Mouse (Mus musculus) activated CD4-positive, CD25-positive, alpha-beta regulatory T cell, adult 4 months (primary cell): ENCODE measurements at regions not wholly inside any gene's neighbourhood (a gene's known extent, or its start where the extent isn't known, plus 50 kb on each side); places are given as distances from the start of the nearest gene placed in this dataset.

Experiments used
- ATAC-seq: one replicate; pipeline ENCODE4 v1.8.0; 2017

- ATAC-seq = no peak
Measured at GRCm38 (mm10) chr11:19355179-19355578, 336.4 kb upstream of the Meis1 start.

GRCm38 (mm10) chr11:19356151-19356550 is 337.4 kb upstream of the Meis1 start:
- no peak for ATAC-seq

GRCm38 (mm10) chr11:19369152-19369551 is 350.4 kb upstream of the Meis1 start:
- no peak for ATAC-seq

- ATAC-seq = no peak
Measured at GRCm38 (mm10) chr11:19373476-19373875, 354.7 kb upstream of the Meis1 start.

- no peak for ATAC-seq
Measured at GRCm38 (mm10) chr11:19380935-19381334, 362.1 kb upstream of the Meis1 start.

GRCm38 (mm10) chr11:19389136-19389535 is 370.4 kb upstream of the Meis1 start:
- no peak for ATAC-seq

GRCm38 (mm10) chr11:19392190-19392589 is 373.4 kb upstream of the Meis1 start:
- ATAC-seq = no peak

GRCm38 (mm10) chr11:19394372-19394771 is 375.6 kb upstream of the Meis1 start:
- no peak for ATAC-seq

- no peak for ATAC-seq
Measured at GRCm38 (mm10) chr11:19400396-19400795, 381.6 kb upstream of the Meis1 start.

GRCm38 (mm10) chr11:19420143-19420542 is 401.4 kb upstream of the Meis1 start:
- no peak for ATAC-seq

- ATAC-seq = no peak
Measured at GRCm38 (mm10) chr11:19423268-19423667, 404.5 kb upstream of the Meis1 start.

- no peak for ATAC-seq
Measured at GRCm38 (mm10) chr11:19423841-19424815, 405.3 kb upstream of the Meis1 start.

- ATAC-seq = no peak
Measured at GRCm38 (mm10) chr11:19427559-19427958, 408.8 kb upstream of the Meis1 start.

GRCm38 (mm10) chr11:19433680-19434619 is 415.2 kb upstream of the Meis1 start:
- ATAC-seq = no peak

- ATAC-seq = no peak
Measured at GRCm38 (mm10) chr11:19438385-19438784, 419.6 kb upstream of the Meis1 start.

- ATAC-seq = no peak
Measured at GRCm38 (mm10) chr11:19441936-19442335, 423.2 kb upstream of the Meis1 start.

GRCm38 (mm10) chr11:19455391-19456290 is 436.9 kb upstream of the Meis1 start:
- ATAC-seq = no peak

GRCm38 (mm10) chr11:19456577-19456976 is 437.8 kb upstream of the Meis1 start:
- ATAC-seq = no peak

GRCm38 (mm10) chr11:19463730-19464358 is 445.1 kb upstream of the Meis1 start:
- ATAC-seq = no peak

GRCm38 (mm10) chr11:19468373-19468772 is 449.6 kb upstream of the Meis1 start:
- no peak for ATAC-seq

- no peak for ATAC-seq
Measured at GRCm38 (mm10) chr11:19468803-19469202, 450.0 kb upstream of the Meis1 start.
